Mouse (Mus musculus): ENCODE results near the gene Olfr97.

DNA sequence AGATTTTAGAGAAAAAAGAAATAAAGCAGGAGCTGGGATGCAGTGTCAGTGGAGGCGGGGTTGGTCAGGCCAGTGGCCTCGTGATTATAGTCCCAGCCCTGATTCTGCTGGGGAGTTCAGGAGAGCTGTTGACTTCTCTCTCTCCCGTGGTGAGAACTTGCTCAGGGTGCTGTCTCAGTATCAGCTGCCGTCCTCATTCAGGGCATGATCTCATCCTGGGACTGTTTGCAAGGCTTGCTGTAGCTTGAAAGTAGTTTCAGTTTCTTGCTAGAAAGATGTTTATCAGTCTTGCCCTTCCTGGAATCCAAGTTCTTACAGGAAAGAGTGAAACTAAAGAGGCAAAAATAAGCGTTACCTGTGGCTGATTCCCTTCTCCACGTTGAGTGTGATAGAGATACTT, 51.7 kb downstream of the Olfr97 start:
- TF ChIP-seq CTCF (IDR thresholded peaks at IDR 0.05; ENCODE audit: low read depth, low read length): no peak
- TF ChIP-seq GATA1 (IDR thresholded peaks at IDR 0.05; ENCODE audit: borderline replicate concordance, low read length): no peak
- TF ChIP-seq POLR2AphosphoS5 (IDR thresholded peaks at IDR 0.05; ENCODE audit: insufficient replicate concordance, low read depth, low read length): no peak

Data from G1E (cell line).